Mouse (Mus musculus) cortical plate, adult 2 months (tissue): ENCODE results near the gene Catsperz. TPM values are rescaled to one million over a fixed set of nuclear protein-coding genes. Genes with fewer than 3 reads are reported as not detected.

Source experiments
- H3K27ac ChIP-seq: fragments of 200-500 bp; 2 replicates; pipeline ENCODE4 v1.5.1; 2012; ENCODE audit warnings: low read length, control low read depth, inconsistent platforms; ENCODE audit not compliant: insufficient read depth
- H3K4me1 ChIP-seq: fragments of 200-500 bp; 2 replicates; pipeline ENCODE4 v1.6.1; 2011; ENCODE audit warnings: low read length; ENCODE audit not compliant: control insufficient read depth, insufficient read depth
- H3K4me3 ChIP-seq: fragments of 200-500 bp; 2 replicates; pipeline ENCODE4 v1.5.1; 2011; ENCODE audit warnings: mild to moderate bottlenecking, low read length, control low read depth; ENCODE audit not compliant: insufficient read depth
- CTCF ChIP-seq: fragments of 200-500 bp; IDR thresholded peaks from 2 replicates; pipeline ENCODE4 v1.5.1; 2011; ENCODE audit warnings: mild to moderate bottlenecking, control low read depth, low read length; ENCODE audit not compliant: insufficient read depth; ENCODE audit errors: extremely low read depth
- POLR2A ChIP-seq: fragments of 200-500 bp; IDR thresholded peaks from 2 replicates; pipeline ENCODE4 v1.6.1; 2011; ENCODE audit warnings: mild to moderate bottlenecking, low read length, control low read depth; ENCODE audit not compliant: insufficient read depth; ENCODE audit errors: extremely low read depth
- polyA plus RNA-seq: library from polyadenylated mRNA; depleted of rRNA; stranded (reverse); fragments of >200 nt; gene quantifications from 2 replicates; pipeline ENCODE4 v1.2.3, GENCODE M21; 2012

Catsperz gene
- polyA plus RNA-seq, 1 experiment, result 33.9 TPM

- Histone ChIP-seq H3K27ac (no peak overlapping the region), H3K4me3 (peak overlapping the region; percentile 43; the same call in 1 of the 2 replicates)
These were observed 5.7 kb downstream of the Catsperz start for GRCm38 (mm10) chr19:6919431-6919830.

GRCm38 (mm10) chr19:6918321-6918720 lies 6.9 kb downstream of the Catsperz start:
- peaks cover 6% of the 10 kb centered on the region; the same call in 1 of the 2 replicates for H3K4me1 ChIP-seq
- no peak for TF ChIP-seq POLR2A
- no peak for TF ChIP-seq CTCF
- no peak overlapping the region for H3K4me3 ChIP-seq
- no peak overlapping the region for H3K27ac ChIP-seq

More at GRCm38 (mm10) chr19:6919431-6919830, 5.7 kb downstream of the Catsperz start:
- no peak for TF ChIP-seq POLR2A
- no peak for TF ChIP-seq CTCF
- H3K4me1 ChIP-seq, result peaks cover 6% of the 10 kb centered on the region; the same call in 1 of the 2 replicates

GRCm38 (mm10) chr19:6916496-6916895 lies 8.7 kb downstream of the Catsperz start:
- Histone ChIP-seq H3K27ac (no peak overlapping the region), H3K4me1 (peaks cover 2% of the 10 kb centered on the region; the same call in 1 of the 2 replicates), H3K4me3 (no peak overlapping the region)
- TF ChIP-seq CTCF (no peak), POLR2A (no peak)

- Histone ChIP-seq H3K4me3 (no peak overlapping the region), H3K4me1 (peaks cover 2% of the 10 kb centered on the region; the same call in 1 of the 2 replicates), H3K27ac (no peak overlapping the region)
- no peak for TF ChIP-seq CTCF
- TF ChIP-seq POLR2A, result no peak
These were observed 9.9 kb downstream of the Catsperz start for GRCm38 (mm10) chr19:6915276-6915675.

- TF ChIP-seq POLR2A (no peak), CTCF (no peak)
- Histone ChIP-seq H3K27ac (no peak overlapping the region), H3K4me3 (no peak overlapping the region), H3K4me1 (peaks cover 1% of the 10 kb centered on the region; the same call in 1 of the 2 replicates)
These were observed 10.6 kb downstream of the Catsperz start for GRCm38 (mm10) chr19:6914540-6914939.

- no peak overlapping the region for H3K27ac ChIP-seq
- no peaks in the 10 kb centered on the region for H3K4me1 ChIP-seq
- H3K4me3 ChIP-seq, result no peak overlapping the region
- TF ChIP-seq POLR2A (no peak), CTCF (no peak)
These were observed 11.2 kb downstream of the Catsperz start for GRCm38 (mm10) chr19:6913991-6914390.

GRCm38 (mm10) chr19:6913036-6913435 lies 12.1 kb downstream of the Catsperz start:
- Histone ChIP-seq H3K4me1 (no peaks in the 10 kb centered on the region), H3K4me3 (no peak overlapping the region), H3K27ac (no peak overlapping the region)
- TF ChIP-seq CTCF, result no peak
- TF ChIP-seq POLR2A, result no peak

GRCm38 (mm10) chr19:6912205-6912970 lies 12.8 kb downstream of the Catsperz start:
- Histone ChIP-seq H3K4me3 (no peak overlapping the region), H3K4me1 (no peaks in the 10 kb centered on the region; the same call in 1 of the 2 replicates), H3K27ac (no peak overlapping the region)
- TF ChIP-seq POLR2A (no peak), CTCF (no peak)

- no peak for TF ChIP-seq CTCF
- no peak for TF ChIP-seq POLR2A
- H3K4me3 ChIP-seq, result no peak overlapping the region; the same call in 1 of the 2 replicates
- no peaks in the 10 kb centered on the region; the same call in 1 of the 2 replicates for H3K4me1 ChIP-seq
- no peak overlapping the region for H3K27ac ChIP-seq
These were observed 13.8 kb downstream of the Catsperz start for GRCm38 (mm10) chr19:6911101-6912074.
